Mouse (Mus musculus): ENCODE data around the gene Btbd6. TPM values are rescaled to one million over a fixed set of nuclear protein-coding genes. Genes with fewer than 3 reads are reported as not detected.

The Btbd6 gene
- polyA plus RNA-seq (2021; fragmentation: Nextera tagmentation) = 41.7 and 52.1 TPM in 2 replicates
- long read RNA-seq, experiment 1, transcript Btbd6-208 (3 exons, 691 nt) = minor isoform, 10 of 194 reads
- long read RNA-seq, experiment 1, transcript Btbd6-204 (4 exons, 2,085 nt) = major isoform, 91 of 194 reads
- long read RNA-seq, experiment 1, transcript Btbd6-203 (3 exons, 832 nt) = minor isoform, 36 of 194 reads
- long read RNA-seq, experiment 1, transcript Btbd6-202 (5 exons, 1,975 nt) = minor isoform, 10 of 194 reads
- long read RNA-seq, experiment 1, partial matches to known transcripts = 18 of 194 reads
- long read RNA-seq, experiment 1, other reads (novel, unspliced or antisense) = 15 of 194 reads
- long read RNA-seq, experiment 2, transcript Btbd6-207 (3 exons, 800 nt) = minor isoform, 5 of 41 reads
- long read RNA-seq, experiment 2, transcript Btbd6-204 (4 exons, 2,085 nt) = major isoform, 19 of 41 reads
- long read RNA-seq, experiment 2, partial matches to known transcripts = 1 of 41 reads
- long read RNA-seq, experiment 2, other reads (novel, unspliced or antisense) = 9 of 41 reads

DNA sequence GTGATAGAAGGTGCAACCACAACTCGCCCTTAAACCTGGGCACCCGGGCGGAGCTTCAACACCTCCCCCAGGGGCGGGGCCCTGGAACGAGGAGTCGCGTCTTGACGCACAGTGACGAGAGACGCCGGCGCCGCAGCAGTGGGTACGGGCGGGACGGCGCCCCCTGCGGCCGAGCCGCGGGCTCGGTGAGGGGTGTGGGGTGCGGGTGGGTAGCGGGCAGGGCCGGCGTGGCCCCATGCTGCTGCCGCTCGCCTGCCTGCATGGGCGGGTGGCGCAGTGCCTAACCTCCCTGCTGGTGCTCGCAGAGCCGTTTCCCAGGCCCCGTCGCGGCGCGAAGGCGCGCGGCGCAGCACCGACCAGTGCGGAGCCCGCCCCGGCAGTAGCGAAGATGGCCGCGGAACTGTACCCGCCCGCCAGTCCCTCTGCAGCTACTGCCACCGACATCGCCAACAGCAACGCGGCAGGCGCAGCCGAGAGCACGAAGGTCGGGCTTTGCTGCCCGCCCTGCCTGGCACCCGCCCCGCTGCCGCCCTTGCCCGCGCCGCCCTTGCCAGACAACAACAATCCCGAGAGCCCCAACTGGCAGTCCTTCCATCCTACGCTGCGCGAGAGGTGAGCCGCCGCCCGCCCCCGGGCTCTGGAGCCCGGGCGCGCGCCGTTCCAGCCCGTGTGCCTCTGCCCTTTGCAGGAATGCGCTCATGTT, at the start of gene Btbd6:
Btbd6 (plus strand) TSS at position 112 of the 703 bp plus-strand sequence.

DNA sequence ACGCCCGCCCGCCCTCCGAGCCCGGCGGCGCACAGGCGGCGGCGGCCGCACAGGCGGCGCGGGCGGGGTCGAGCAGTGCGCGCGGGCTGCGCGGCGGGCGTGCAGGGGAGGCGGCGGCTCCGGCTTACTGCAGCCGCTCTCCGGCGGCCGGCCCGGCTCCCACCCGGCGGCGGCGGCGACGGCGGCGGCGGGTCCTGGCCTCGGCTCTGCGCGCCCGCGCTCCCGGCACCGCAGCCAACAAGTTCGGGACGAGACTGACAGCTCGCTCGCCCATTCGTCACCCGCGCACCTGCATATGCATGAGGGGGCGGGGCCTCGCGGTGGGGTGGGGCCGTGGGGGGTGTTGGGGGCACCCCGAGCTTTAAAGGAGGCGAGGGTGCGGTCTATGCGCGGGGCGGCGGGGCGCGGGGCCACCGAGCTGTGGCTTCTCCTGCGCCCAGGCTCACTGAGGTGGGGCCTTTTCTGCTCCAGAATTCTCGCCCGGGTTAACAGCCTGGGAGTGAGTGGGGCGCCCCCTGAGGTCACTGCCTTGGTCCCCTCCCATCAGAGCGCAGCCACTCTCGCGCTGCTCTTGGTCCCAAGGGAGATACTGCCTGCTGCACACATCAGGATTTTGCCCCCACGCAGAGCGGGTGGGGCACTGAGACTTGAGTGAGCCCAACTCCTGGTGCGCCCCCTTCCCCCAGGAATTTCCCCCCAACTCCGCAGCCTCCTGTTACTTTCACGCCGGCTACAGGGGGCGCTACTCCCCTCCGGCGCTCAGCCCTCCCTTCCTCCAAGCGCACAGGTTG, 46.5 kb upstream of the Btbd6 start, which contains the start of gene Jag2:
Jag2 (minus strand) TSS at position 215 of the 791 bp plus-strand sequence.

DNA sequence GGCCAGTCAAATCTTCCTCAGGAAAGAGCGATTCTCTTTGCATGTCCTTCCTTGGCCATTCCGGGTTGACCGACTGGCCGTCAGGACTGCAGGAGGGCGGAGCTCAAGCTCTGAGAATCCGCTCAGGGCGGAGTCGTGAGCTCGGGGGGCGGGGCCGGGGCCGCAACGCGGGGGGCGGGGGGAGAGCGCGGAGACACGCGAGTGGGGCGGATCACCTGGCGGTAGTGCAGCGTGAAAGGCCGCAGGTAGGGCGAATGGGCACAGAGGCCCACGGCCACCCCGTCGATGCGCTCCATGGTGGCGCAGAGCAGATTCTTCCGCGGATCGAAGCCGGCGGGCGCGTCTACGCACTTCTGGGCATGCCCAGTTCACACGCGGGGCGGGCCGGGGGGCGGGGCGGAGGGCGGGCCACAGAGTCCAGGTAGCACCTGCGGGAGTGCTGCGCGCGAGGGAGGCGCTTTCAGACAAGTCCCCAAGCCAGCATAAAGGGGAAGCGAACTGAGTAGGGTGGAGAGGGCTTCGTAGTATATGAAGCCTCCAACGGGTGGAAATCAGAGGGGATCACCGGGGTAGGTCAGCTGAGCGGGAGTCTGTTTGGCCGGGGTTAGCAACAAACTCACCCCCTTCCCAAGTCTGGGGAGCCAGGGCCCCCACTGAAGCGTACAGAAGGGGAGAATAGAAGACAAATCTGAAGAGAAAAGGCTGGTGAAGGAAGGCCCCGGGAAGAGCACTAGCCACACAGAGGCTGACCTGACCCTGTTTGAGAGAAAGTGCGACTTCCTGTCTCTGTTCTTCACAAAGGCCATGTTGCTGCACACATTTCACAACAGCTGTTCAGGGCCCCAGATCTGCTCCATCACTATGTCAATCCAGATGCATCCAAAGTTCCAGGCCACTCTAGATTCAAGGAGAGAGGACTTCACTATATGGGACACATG, 34.2 kb upstream of the Btbd6 start, which contains the start of gene Nudt14:
Nudt14 (minus strand) TSS at position 349 of the 938 bp plus-strand sequence.

DNA sequence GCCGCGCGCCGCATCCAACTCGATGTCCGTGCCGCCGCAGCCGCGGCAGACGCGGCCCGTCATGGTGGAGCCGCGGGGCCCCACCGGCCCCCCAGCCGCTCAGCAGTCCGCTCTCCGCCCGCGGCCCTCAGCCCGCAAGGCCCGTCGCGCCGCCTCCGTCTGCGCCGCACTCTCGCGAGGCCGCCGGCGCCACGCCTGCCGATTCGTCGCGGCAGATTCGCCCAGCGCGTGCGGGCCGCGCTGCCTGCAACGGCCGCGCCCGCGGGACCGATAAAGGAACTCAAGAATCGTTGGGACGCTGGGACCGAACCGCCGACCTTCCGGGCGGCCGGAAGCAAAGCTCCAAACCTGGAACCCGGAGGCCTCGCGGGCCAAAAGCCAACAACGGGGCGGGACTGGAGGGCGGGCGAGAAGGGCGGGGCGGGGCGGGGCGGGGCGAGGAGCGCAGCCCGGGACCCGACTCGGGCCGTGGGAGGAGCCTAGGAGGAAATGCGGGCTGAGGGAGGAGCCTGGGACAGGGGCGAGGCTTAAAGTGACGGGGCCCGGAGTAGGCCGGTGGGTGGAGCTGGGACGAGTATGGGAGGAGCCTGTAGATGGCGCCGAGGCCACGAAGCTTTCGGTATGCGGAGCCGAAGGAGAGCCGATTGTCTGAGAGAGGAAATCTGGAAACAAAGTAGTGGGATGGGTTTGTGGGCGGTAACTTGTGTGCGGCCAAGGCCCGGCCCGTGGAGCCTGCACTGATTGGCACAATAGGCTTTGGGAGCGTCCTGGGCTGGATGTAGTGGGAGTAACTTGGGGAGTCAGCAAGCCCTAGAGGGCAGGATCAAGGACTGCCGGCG, 24.2 kb downstream of the Btbd6 start, which contains the start of gene Brf1:
Brf1 (minus strand) TSS at position 411 of the 839 bp plus-strand sequence.

DNA sequence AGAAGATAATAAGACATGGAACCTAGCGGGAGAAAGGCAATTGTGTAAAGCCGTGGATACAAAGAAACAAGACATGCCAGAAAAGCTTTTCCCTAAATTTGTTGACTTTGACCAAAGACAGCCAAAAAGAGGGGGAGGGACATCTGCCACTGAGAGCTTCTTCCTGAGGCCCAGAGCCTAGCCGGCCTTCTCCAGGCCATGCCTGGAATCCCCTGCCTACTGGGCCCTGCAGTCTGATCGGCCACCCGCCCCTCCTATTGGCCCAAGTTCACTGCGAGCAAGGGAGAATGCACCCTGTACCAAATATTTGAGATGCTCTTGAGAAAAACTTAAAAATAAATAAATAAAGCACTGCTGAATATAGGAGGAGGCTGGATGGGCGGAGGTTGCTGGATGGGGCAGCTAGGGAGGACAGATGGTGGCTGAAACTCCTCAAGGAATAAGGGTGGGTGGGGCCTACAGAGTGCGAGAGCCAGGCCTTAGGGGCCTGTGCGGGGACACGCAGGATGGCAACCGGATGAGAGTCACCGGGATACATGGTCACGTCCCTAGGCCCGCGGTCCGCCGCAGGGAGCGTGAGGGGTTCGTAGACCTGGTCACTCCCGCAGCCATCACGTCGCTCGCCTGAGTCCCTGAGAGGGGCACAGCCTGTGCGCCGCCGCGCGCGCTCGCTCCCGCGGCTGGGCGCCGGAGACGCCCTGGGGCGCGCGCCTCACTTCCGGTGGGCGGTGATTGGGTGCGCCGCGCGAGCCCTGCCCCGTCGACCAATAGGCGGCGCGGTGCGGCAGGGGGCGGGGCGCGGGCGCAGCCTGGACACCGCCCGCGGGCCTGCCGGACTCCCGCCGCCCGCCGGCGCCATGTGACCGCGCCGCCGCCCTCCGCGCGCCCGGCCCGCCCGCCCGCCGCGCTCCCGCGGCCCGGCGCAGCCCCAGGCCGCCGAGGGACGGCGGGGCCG, 37.6 kb downstream of the Btbd6 start, which contains the start of gene Pacs2:
Pacs2 (plus strand) TSS at position 905 of the 955 bp plus-strand sequence.

Other genes with a start within 250 kb of the Btbd6 start
- gene Pld4, start 215.8 kb upstream of the Btbd6 start, polyA plus RNA-seq (2021; fragmentation: Nextera tagmentation) = 10.1 and 11.4 TPM in 2 replicates
- 0.54 and 0.58 TPM in 2 replicates for gene Ahnak2, start 173.8 kb upstream of the Btbd6 start, polyA plus RNA-seq (2021; fragmentation: Nextera tagmentation)
- 16.4 and 21.1 TPM in 2 replicates for gene Clba1, start 167.5 kb upstream of the Btbd6 start, polyA plus RNA-seq (2021; fragmentation: Nextera tagmentation)
- gene Cdca4, start 147.1 kb upstream of the Btbd6 start, polyA plus RNA-seq (2021; fragmentation: Nextera tagmentation) = 10.4 and 12.2 TPM in 2 replicates
- gene Gpr132, start 108.3 kb upstream of the Btbd6 start, polyA plus RNA-seq (2021; fragmentation: Nextera tagmentation) = not detected in 2 replicates
- gene Jag2, start 46.7 kb upstream of the Btbd6 start, polyA plus RNA-seq (2021; fragmentation: Nextera tagmentation) = 4.3 and 4.5 TPM in 2 replicates
- 31.0 and 36.4 TPM in 2 replicates for gene Nudt14, start 34.4 kb upstream of the Btbd6 start, polyA plus RNA-seq (2021; fragmentation: Nextera tagmentation)
- gene Brf1, start 24.2 kb downstream of the Btbd6 start, polyA plus RNA-seq (2021; fragmentation: Nextera tagmentation) = 22.3 and 63.3 TPM in 2 replicates
- 6.9 and 23.1 TPM in 2 replicates for gene Pacs2, start 38.0 kb downstream of the Btbd6 start, polyA plus RNA-seq (2021; fragmentation: Nextera tagmentation)
- gene Tex22, start 98.0 kb downstream of the Btbd6 start, polyA plus RNA-seq (2021; fragmentation: Nextera tagmentation) = not detected in 2 replicates
- gene Mta1, start 121.8 kb downstream of the Btbd6 start, polyA plus RNA-seq (2021; fragmentation: Nextera tagmentation) = 7.0 and 12.5 TPM in 2 replicates
- 302 and 342 TPM in 2 replicates for gene Crip2, start 163.8 kb downstream of the Btbd6 start, polyA plus RNA-seq (2021; fragmentation: Nextera tagmentation)
- gene Crip1, start 169.8 kb downstream of the Btbd6 start, polyA plus RNA-seq (2021; fragmentation: Nextera tagmentation) = 44.9 and 63.5 TPM in 2 replicates
- 0.72 and 1.0 TPM in 2 replicates for gene Tedc1, start 179.9 kb downstream of the Btbd6 start, polyA plus RNA-seq (2021; fragmentation: Nextera tagmentation)
- 18.6 and 19.9 TPM in 2 replicates for gene Tmem121, start 209.4 kb downstream of the Btbd6 start, polyA plus RNA-seq (2021; fragmentation: Nextera tagmentation)